Mouse (Mus musculus) erythroid progenitor cell, adult 5-6 weeks (primary cell): ENCODE data around the gene Med29. TPM values are rescaled to one million over a fixed set of nuclear protein-coding genes. Genes with fewer than 3 reads are reported as not detected.

Experiments used
- ATAC-seq: replicated peaks from 2 replicates; pipeline ENCODE4 v1.8.0; 2016; ENCODE audit warnings: moderate number of reproducible peaks, mild to moderate bottlenecking, moderate TSS enrichment, inconsistent platforms; ENCODE audit not compliant: poor library complexity, low FRiP score, severe bottlenecking
- total RNA-seq, 2 experiments: library from RNA; stranded (forward) in 1 of 2; stranded (reverse) in 1 of 2; fragments of 150-400 nt in 1 of 2; fragments of 186-747, 209-891 nt in 1 of 2; gene quantifications; 2 replicates each; pipeline versions ENCODE4 v1.2.3 to v1.2.4; 2015 to 2017; ENCODE audit warnings: low replicate concordance in 2 of 2

Gene Med29
- total RNA-seq, 2 experiments from 2014 or later, result 0.84 to 4.4 TPM

DNA sequence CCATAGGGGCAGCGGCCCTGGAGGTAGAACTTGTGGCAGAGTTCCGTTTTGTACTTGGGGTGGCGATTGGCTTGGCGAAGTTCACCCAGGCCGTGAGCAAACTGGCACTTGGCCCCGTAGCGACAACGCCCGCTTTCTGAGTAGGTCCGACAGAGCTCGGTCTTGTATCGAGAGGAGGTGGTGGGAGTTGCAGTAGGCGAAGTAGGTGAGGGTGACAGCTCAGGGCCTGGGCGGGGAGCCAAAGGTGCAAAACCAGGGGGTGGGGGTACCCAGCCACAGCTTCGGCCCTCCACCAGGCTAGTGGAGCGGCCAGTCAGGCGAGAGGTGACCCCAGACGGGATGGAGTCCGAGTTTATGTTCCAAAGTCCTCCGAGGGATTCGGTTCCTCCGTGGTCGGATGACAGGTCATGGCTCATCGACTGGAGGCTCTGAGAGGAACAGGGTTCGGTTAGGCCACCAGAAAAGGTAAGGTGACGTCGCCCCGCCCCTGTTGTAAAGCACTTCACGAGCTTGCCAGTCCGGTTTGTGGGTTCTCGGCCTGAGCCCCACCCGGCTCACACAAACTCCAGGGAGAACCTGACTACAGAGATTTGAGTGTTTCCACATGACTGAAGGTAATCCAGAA, 14.3 kb downstream of the Med29 start:
- no peak for ATAC-seq

GRCm38 (mm10) chr7:28377190-28378065, 15.1 kb downstream of the Med29 start:
- no peak for ATAC-seq

GRCm38 (mm10) chr7:28376011-28376771, 16.3 kb downstream of the Med29 start:
- no peak for ATAC-seq

DNA sequence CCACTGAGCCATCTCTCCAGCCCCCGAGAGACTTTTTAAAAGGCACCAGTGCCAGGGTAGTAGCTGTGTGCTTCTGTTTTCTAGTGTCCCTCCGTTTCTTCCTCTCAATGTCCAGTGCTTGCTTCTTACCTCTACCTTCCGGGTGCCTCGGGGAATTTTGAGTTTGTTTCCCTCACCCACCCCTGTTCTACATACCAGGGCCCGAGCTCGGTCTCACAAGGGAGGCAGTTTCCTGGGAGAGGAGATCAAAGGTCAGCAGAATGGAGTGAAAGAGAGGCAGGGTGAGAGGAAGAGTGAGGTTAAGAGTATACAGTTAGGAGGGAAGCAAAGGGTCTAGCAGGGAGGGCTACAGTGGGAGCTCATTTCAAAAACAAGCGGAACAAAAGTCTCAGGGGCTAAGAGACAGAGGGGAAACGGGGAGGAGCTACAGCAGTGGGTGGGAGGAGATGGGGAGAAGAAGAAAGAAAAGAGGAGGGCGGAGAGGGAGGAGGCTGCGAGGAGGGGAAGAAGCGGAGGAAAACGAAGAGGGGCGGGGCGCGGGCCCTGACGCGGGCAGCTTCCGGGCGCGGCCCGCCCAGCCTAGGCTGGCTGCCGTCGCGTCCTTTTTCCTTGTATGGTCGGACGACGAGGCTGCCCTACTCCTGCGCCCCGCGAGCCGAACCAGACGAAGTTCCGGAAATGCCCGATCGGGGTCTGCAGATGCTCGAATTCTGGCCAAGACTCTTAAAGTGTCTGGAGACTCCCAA, 17.2 kb downstream of the Med29 start:
- peak; percentile 60 for ATAC-seq

GRCm38 (mm10) chr7:28374647-28375046, 17.9 kb downstream of the Med29 start:
- ATAC-seq, result no peak

DNA sequence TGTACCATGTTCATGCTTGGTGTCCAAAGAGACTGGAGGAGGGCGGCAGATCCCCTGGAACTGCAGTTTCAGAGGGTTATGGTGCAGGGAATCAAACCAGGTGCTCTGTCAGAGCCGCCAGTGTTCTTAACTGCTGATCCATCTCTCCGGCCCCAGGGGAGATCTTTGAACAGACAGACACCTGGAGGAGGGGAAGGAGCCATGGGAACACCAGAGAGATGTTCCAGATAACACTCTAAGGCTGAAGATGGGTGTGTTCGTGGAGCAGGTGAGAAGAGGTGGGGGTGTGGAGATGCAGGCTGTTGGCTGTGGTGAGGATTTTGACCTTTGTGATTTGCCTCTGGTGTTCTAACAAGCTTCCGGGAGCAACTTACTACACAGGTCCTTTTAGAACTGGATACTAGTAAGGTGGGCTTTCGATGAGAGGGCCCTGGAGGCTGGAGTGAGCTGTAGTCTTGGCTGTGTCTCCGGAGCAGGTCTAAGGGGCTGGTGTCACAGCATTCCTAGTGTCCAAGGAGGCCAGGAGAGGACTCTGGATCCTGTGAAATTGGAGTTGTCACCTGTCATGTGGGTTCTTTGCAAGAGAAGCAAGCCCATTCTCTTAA, 18.5 kb downstream of the Med29 start:
- no peak for ATAC-seq

GRCm38 (mm10) chr7:28373131-28373581, 19.4 kb downstream of the Med29 start:
- ATAC-seq, result 0 out of 2 replicates have a peak, but pooled peaks have one; percentile 23

GRCm38 (mm10) chr7:28372251-28373108, 20.0 kb downstream of the Med29 start, which contains the start of gene Plekhg2:
Gene Plekhg2, minus strand, starts transcription at chr7:28372599.
- peak; percentile 67 for ATAC-seq

DNA sequence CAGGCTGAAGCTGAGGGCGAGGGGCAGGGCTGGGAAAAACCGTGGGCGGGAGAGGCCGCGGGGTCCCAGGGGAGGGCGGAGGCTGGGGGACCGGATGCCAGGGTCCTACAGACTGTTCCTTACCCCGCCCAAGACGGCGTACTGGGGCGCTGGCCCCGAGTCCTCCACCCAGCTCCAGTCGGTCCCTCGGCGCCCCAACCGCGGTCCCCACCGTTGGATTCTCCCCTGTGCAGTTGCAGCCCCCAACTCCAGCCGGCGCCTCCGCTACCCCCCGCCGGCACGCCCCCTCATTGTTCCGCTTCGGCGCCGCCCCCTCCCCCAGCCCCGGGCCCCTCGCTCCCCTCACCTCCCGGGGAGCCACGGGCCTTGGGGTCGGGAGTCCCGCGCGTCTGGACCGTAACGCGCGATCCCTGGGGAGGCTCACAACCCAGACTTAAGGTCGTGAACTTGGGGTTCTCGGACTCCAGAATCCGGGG, 21.0 kb downstream of the Med29 start:
- no peak for ATAC-seq

- no peak for ATAC-seq
Measured at GRCm38 (mm10) chr7:28370977-28371513, 21.5 kb downstream of the Med29 start.

GRCm38 (mm10) chr7:28370051-28370450, 22.5 kb downstream of the Med29 start:
- no peak for ATAC-seq

GRCm38 (mm10) chr7:28368276-28368920, 24.1 kb downstream of the Med29 start:
- ATAC-seq, result no peak

DNA sequence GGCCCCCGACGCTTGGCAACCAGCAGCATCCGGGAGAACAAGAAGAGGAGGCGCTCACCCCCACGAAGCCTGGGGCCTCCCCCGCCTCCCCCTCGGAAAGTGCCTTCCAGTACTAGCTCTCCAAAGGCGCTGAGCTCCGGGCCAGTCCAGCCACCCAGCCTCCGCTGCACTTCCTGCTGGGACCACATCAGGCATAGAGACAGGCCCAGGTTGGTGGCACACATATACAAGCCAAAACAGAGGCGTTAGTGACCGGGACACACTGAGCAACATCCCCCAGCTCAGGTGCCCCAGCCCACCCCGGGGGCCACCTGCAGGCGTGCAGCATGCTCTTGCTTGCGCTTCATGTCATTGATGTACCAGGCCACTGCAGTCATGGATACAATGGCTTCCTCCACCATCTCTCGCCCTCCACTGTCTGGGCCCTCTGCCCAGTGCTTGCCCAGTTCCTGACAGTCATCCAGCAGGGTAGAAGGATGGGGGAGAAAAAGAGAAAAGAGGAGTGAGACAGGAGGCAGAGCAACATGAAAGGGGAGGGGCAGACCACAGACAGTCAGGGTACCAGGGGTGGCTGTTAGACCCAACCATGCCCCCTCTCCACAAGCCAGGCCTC, 24.7 kb downstream of the Med29 start:
- no peak for ATAC-seq

GRCm38 (mm10) chr7:28362441-28363060, 30.0 kb downstream of the Med29 start:
- ATAC-seq, result no peak

- ATAC-seq, result no peak
Measured at GRCm38 (mm10) chr7:28361647-28362341, 30.7 kb downstream of the Med29 start.

DNA sequence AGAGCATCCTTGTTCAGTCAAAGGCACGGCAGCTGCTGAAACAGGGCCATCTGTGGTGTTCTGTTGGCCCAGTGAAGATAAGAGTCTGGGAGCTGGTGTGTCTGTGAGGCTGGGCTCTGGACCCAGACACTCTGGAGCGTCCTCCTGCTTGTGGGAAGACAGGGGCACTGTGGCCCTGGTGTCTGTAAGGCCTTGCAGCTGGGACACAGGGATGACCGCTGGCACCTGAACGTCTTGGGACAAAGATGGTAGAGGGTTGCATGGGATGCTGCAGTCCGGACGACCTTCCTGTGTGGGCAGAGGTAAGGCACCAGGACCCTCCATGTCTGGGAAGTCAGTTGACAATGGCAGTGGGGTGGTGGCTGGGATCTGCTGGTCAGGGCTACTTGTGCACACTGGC, 32.2 kb downstream of the Med29 start:
- ATAC-seq, result no peak
